Mouse (Mus musculus) ES-E14 (cell line): ENCODE data around the gene Tex14.

Source experiments
- CHD2 ChIP-seq: IDR thresholded peaks from 2 replicates; pipeline ENCODE4 v1.6.1; 2014; ENCODE audit warnings: mild to moderate bottlenecking, low read depth, low read length, inconsistent platforms
- HCFC1 ChIP-seq: IDR thresholded peaks from 2 replicates; pipeline ENCODE4 v1.6.1; 2012; ENCODE audit warnings: low read length, inconsistent platforms, borderline replicate concordance; ENCODE audit not compliant: insufficient read depth
- MAFK ChIP-seq: IDR thresholded peaks from 2 replicates; pipeline ENCODE4 v1.6.1; 2014; ENCODE audit warnings: mild to moderate bottlenecking, low read depth, low read length, inconsistent platforms; ENCODE audit not compliant: insufficient read depth
- ZNF384 ChIP-seq: IDR thresholded peaks from 2 replicates; pipeline ENCODE4 v1.6.1; 2012; ENCODE audit warnings: low read depth, low read length, inconsistent platforms

GRCm38 (mm10) chr11:87592713-87593598, 188.1 kb downstream of the Tex14 start:
- no peak for TF ChIP-seq CHD2
- no peak for TF ChIP-seq ZNF384
- no peak for TF ChIP-seq HCFC1
- no peak for TF ChIP-seq MAFK
